Mouse (Mus musculus): ENCODE measurements around the gene Ak5. TPM values are rescaled to one million over a fixed set of nuclear protein-coding genes. Genes with fewer than 3 reads are reported as not detected.

Ak5 gene
- polyA plus RNA-seq, 1 experiment from 2014 or later: 3.1 TPM

GRCm38 (mm10) chr3:152480336-152480735 lies 187.8 kb downstream of the Ak5 start:
- no peaks in the 10 kb centered on the region for H3K36me3 ChIP-seq
- H3K27me3 ChIP-seq (replicated peaks): no peaks in the 10 kb centered on the region
- H3K4me3 ChIP-seq (replicated peaks): no peak overlapping the region
- no peak overlapping the region for H3K9ac ChIP-seq
- H3K4me1 ChIP-seq: peaks cover 14% of the 10 kb centered on the region
- no peak for ATAC-seq (ENCODE audit: insufficient read depth, low FRiP score, low read depth)
- no peak overlapping the region for H3K27ac ChIP-seq
- H3K9me3 ChIP-seq: no peaks in the 10 kb centered on the region
- H3K4me2 ChIP-seq: no peak overlapping the region
- 93% methylated on average over 6 of the region's 6 CpGs for WGBS

GRCm38 (mm10) chr3:152478599-152479435 lies 189.3 kb downstream of the Ak5 start:
- Histone ChIP-seq H3K9ac (no peak overlapping the region), H3K36me3 (no peaks in the 10 kb centered on the region), H3K9me3 (no peaks in the 10 kb centered on the region), H3K4me2 (peak overlapping the region; percentile 82), H3K4me1 (peaks cover 10% of the 10 kb centered on the region), H3K27ac (peak overlapping the region; percentile 88), H3K4me3 (replicated peaks) (peak overlapping the region; percentile 46), H3K27me3 (replicated peaks) (no peaks in the 10 kb centered on the region)
- WGBS: 2% methylated on average over 16 of the region's 16 CpGs
- peak; percentile 80 for ATAC-seq (ENCODE audit: insufficient read depth, low FRiP score, low read depth)

- Histone ChIP-seq H3K36me3 (no peaks in the 10 kb centered on the region), H3K27me3 (replicated peaks) (no peaks in the 10 kb centered on the region), H3K9ac (peak overlapping the region; percentile 16; the same call in 1 of the 2 replicates), H3K27ac (peak overlapping the region; percentile 88), H3K4me2 (peak overlapping the region; percentile 82), H3K9me3 (no peaks in the 10 kb centered on the region), H3K4me1 (peaks cover 10% of the 10 kb centered on the region), H3K4me3 (replicated peaks) (peak overlapping the region; percentile 46)
- WGBS: 3% methylated on average over 23 of the region's 23 CpGs
- ATAC-seq (ENCODE audit: insufficient read depth, low FRiP score, low read depth): peak; percentile 72
These were observed 190.2 kb downstream of the Ak5 start for GRCm38 (mm10) chr3:152477796-152478527.

- H3K9me3 ChIP-seq: no peaks in the 10 kb centered on the region
- no peaks in the 10 kb centered on the region for H3K27me3 ChIP-seq (replicated peaks)
- no peak overlapping the region for H3K4me2 ChIP-seq
- no peak overlapping the region for H3K27ac ChIP-seq
- H3K4me3 ChIP-seq (replicated peaks): no peak overlapping the region
- H3K9ac ChIP-seq: no peak overlapping the region
- H3K36me3 ChIP-seq: no peaks in the 10 kb centered on the region
- peaks cover 10% of the 10 kb centered on the region for H3K4me1 ChIP-seq
- no peak for ATAC-seq (ENCODE audit: insufficient read depth, low FRiP score, low read depth)
- 91% methylated on average over 3 of the region's 3 CpGs for WGBS
These were observed 192.3 kb downstream of the Ak5 start for GRCm38 (mm10) chr3:152475894-152476293.

GRCm38 (mm10) chr3:152475278-152475669 lies 192.9 kb downstream of the Ak5 start:
- peaks cover 10% of the 10 kb centered on the region for H3K4me1 ChIP-seq

GRCm38 (mm10) chr3:152474582-152475277 lies 193.4 kb downstream of the Ak5 start:
- H3K36me3 ChIP-seq: no peaks in the 10 kb centered on the region
- H3K27me3 ChIP-seq (replicated peaks): no peaks in the 10 kb centered on the region
- peaks cover 10% of the 10 kb centered on the region for H3K4me1 ChIP-seq
- no peak for ATAC-seq (ENCODE audit: insufficient read depth, low FRiP score, low read depth)
- 56% methylated on average over 15 of the region's 15 CpGs for WGBS
- H3K4me2 ChIP-seq: no peak overlapping the region
- no peak overlapping the region for H3K4me3 ChIP-seq (replicated peaks)
- H3K9ac ChIP-seq: no peak overlapping the region
- H3K9me3 ChIP-seq: no peaks in the 10 kb centered on the region
- no peak overlapping the region for H3K27ac ChIP-seq

More at GRCm38 (mm10) chr3:152475278-152475669, 192.9 kb downstream of the Ak5 start:
- 93% methylated on average over 1 of the region's 1 CpGs for WGBS
- H3K9ac ChIP-seq: no peak overlapping the region
- ATAC-seq (ENCODE audit: insufficient read depth, low FRiP score, low read depth): no peak
- H3K27ac ChIP-seq: no peak overlapping the region
- no peaks in the 10 kb centered on the region for H3K36me3 ChIP-seq
- no peaks in the 10 kb centered on the region for H3K27me3 ChIP-seq (replicated peaks)
- no peaks in the 10 kb centered on the region for H3K9me3 ChIP-seq
- no peak overlapping the region for H3K4me2 ChIP-seq
- no peak overlapping the region for H3K4me3 ChIP-seq (replicated peaks)

GRCm38 (mm10) chr3:152472676-152473075 lies 195.5 kb downstream of the Ak5 start:
- Histone ChIP-seq H3K4me1 (peaks cover 3% of the 10 kb centered on the region; the same call in 1 of the 2 replicates), H3K9me3 (no peaks in the 10 kb centered on the region), H3K9ac (no peak overlapping the region), H3K36me3 (no peaks in the 10 kb centered on the region), H3K4me2 (no peak overlapping the region), H3K4me3 (replicated peaks) (no peak overlapping the region), H3K27ac (no peak overlapping the region), H3K27me3 (replicated peaks) (no peaks in the 10 kb centered on the region)
- no peak for ATAC-seq (ENCODE audit: insufficient read depth, low FRiP score, low read depth)
- 81% methylated on average over 16 of the region's 16 CpGs for WGBS

- no peak for ATAC-seq (ENCODE audit: insufficient read depth, low FRiP score, low read depth)
- WGBS: 73% methylated on average over 10 of the region's 10 CpGs
These were observed 197.8 kb downstream of the Ak5 start for GRCm38 (mm10) chr3:152470347-152470746.

GRCm38 (mm10) chr3:152469423-152470200 lies 198.5 kb downstream of the Ak5 start:
- H3K9ac ChIP-seq: no peak overlapping the region
- H3K4me3 ChIP-seq (replicated peaks): no peak overlapping the region
- 67% methylated on average over 18 of the region's 18 CpGs for WGBS
- no peaks in the 10 kb centered on the region for H3K9me3 ChIP-seq
- no peaks in the 10 kb centered on the region for H3K27me3 ChIP-seq (replicated peaks)
- ATAC-seq (ENCODE audit: insufficient read depth, low FRiP score, low read depth): no peak
- no peak overlapping the region for H3K27ac ChIP-seq
- no peaks in the 10 kb centered on the region for H3K36me3 ChIP-seq
- H3K4me2 ChIP-seq: no peak overlapping the region
- H3K4me1 ChIP-seq: no peaks in the 10 kb centered on the region

More at GRCm38 (mm10) chr3:152470347-152470746, 197.8 kb downstream of the Ak5 start:
- Histone ChIP-seq H3K9me3 (no peaks in the 10 kb centered on the region), H3K4me1 (no peaks in the 10 kb centered on the region), H3K9ac (no peak overlapping the region), H3K27me3 (replicated peaks) (no peaks in the 10 kb centered on the region), H3K4me2 (no peak overlapping the region), H3K36me3 (no peaks in the 10 kb centered on the region), H3K4me3 (replicated peaks) (no peak overlapping the region), H3K27ac (no peak overlapping the region)

- no peaks in the 10 kb centered on the region for H3K36me3 ChIP-seq
- H3K4me1 ChIP-seq: no peaks in the 10 kb centered on the region
- 72% methylated on average over 12 of the region's 12 CpGs for WGBS
- H3K27ac ChIP-seq: no peak overlapping the region
- no peak for ATAC-seq (ENCODE audit: insufficient read depth, low FRiP score, low read depth)
- no peaks in the 10 kb centered on the region for H3K27me3 ChIP-seq (replicated peaks)
- no peak overlapping the region for H3K4me2 ChIP-seq
- H3K9me3 ChIP-seq: no peaks in the 10 kb centered on the region
- H3K9ac ChIP-seq: no peak overlapping the region
- H3K4me3 ChIP-seq (replicated peaks): no peak overlapping the region
These were observed 199.6 kb downstream of the Ak5 start for GRCm38 (mm10) chr3:152468569-152469041.

- no peaks in the 10 kb centered on the region for H3K4me1 ChIP-seq
- H3K36me3 ChIP-seq: no peaks in the 10 kb centered on the region
- no peak overlapping the region for H3K4me3 ChIP-seq (replicated peaks)
- ATAC-seq (ENCODE audit: insufficient read depth, low FRiP score, low read depth): no peak
- no peaks in the 10 kb centered on the region for H3K9me3 ChIP-seq
- no peaks in the 10 kb centered on the region for H3K27me3 ChIP-seq (replicated peaks)
- no peak overlapping the region for H3K9ac ChIP-seq
- no peak overlapping the region for H3K27ac ChIP-seq
- WGBS: 89% methylated on average over 8 of the region's 8 CpGs
- no peak overlapping the region for H3K4me2 ChIP-seq
These were observed 200.1 kb downstream of the Ak5 start for GRCm38 (mm10) chr3:152468032-152468431.

All from stomach, embryonic 15.5 days (tissue).